Mouse (Mus musculus): ENCODE data around the gene Polk.

- no peak for TF ChIP-seq CTCF (conservative IDR thresholded peaks at IDR 0.05; ENCODE audit: low read length)
- no peak for TF ChIP-seq POU5F1 (IDR thresholded peaks at IDR 0.05; ENCODE audit: borderline replicate concordance, low read length)
- no peak for TF ChIP-seq NANOG (IDR thresholded peaks at IDR 0.05; ENCODE audit: borderline replicate concordance, low read length)
Measured at GRCm38 (mm10) chr13:96436921-96437320, 105.5 kb downstream of the Polk start.

All from E14TG2a.4 (cell line).